Mouse (Mus musculus) neural tube, embryonic 14.5 days (tissue): ENCODE data around the gene Myl6. TPM values are rescaled to one million over a fixed set of nuclear protein-coding genes. Genes with fewer than 3 reads are reported as not detected.

Experiments
- ATAC-seq: fragments of 200-750 bp; cut with Nextera tagmentation; 2 replicates; pipeline ENCODE4 v1.8.0; 2017; ENCODE audit warnings: low read depth, mild to moderate bottlenecking, moderate TSS enrichment, moderate library complexity
- H3K27ac ChIP-seq: fragments of 300-500 bp; sonication (generic); 2 replicates; pipeline ENCODE4 v1.5.1; 2014; ENCODE audit warnings: low read depth, mild to moderate bottlenecking, control low read depth, low read length, moderate library complexity, mixed read lengths
- H3K27me3 ChIP-seq: fragments of 300-500 bp; sonication (generic); 2 replicates; pipeline ENCODE4 v1.6.1; 2014; ENCODE audit warnings: low read length; ENCODE audit not compliant: control insufficient read depth, insufficient read depth
- H3K36me3 ChIP-seq: fragments of 300-500 bp; sonication (generic); 2 replicates; pipeline ENCODE4 v1.6.1; 2014; ENCODE audit warnings: low read length, mixed read lengths; ENCODE audit not compliant: control insufficient read depth, insufficient read depth
- H3K4me1 ChIP-seq: fragments of 300-500 bp; sonication (generic); 2 replicates; pipeline ENCODE4 v1.6.1; 2014; ENCODE audit warnings: low read length; ENCODE audit not compliant: control insufficient read depth, insufficient read depth
- H3K4me2 ChIP-seq: fragments of 300-500 bp; sonication (generic); 2 replicates; pipeline ENCODE4 v1.6.1; 2014; ENCODE audit warnings: mild to moderate bottlenecking, low read depth, low read length, control low read depth
- H3K4me3 ChIP-seq: fragments of 300-500 bp; sonication (generic); 2 replicates; pipeline ENCODE4 v1.5.1; 2014; ENCODE audit warnings: low read depth, low read length, control low read depth, mixed read lengths
- H3K9ac ChIP-seq: fragments of 300-500 bp; sonication (generic); replicated peaks from 2 replicates; pipeline ENCODE4 v1.6.1; 2014; ENCODE audit warnings: low read depth, mild to moderate bottlenecking, control low read depth, low read length, mixed read lengths
- H3K9me3 ChIP-seq: fragments of 300-500 bp; sonication (generic); 2 replicates; pipeline ENCODE4 v1.6.1; 2016; ENCODE audit warnings: low read length; ENCODE audit not compliant: control insufficient read depth
- WGBS: fragments of 180-500 bp; shearing (Covaris S2); extraction: QIAGEN DNeasy Blood & Tissue Kit; methylation state at CpG from one replicate; pipeline ENCODE4 v1.1.7; 2014; 5-methylcytosine and 5-hydroxymethylcytosine counted together
- polyA plus RNA-seq: library from polyadenylated mRNA; unstranded; fragments of >200 nt; fragmentation: Nextera tagmentation; extraction: Ambion mirVana; gene quantifications from 2 replicates; pipeline ENCODE4 v1.2.1, GENCODE M21; 2014

Gene Myl6
- polyA plus RNA-seq, 1 experiment from 2014 or later, result 831 TPM

DNA sequence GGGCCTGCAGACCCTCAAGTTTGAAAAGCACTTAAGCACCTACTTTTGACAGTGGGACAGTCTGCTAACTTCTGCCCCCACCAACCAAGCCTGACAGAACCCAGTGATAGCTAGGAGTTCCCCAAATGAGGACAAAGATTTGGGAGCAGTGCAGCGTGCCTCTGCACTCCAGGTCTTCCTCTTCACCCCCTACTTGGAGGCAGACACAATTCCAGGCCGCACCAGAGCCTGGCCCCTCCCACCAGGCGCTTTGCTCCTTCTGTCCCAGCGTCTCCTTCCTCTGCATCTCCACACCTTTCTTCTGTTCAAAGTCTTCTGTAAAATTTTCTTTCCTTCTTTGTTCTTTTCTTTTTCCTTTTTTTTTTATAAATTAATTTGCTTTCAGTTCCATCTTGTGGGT, 4.2 kb downstream of the Myl6 start:
- WGBS, result 67% methylated on average over 4 of the region's 4 CpGs
- no peak for ATAC-seq
- H3K36me3 ChIP-seq, result peaks cover 64% of the 10 kb centered on the region
- H3K27me3 ChIP-seq, result no peaks in the 10 kb centered on the region
- no peaks in the 10 kb centered on the region for H3K9me3 ChIP-seq
- no peak overlapping the region for H3K4me2 ChIP-seq
- no peak overlapping the region for H3K27ac ChIP-seq
- 0 out of 2 replicates have a peak overlapping the region, but pooled peaks have one; percentile 8 for H3K9ac ChIP-seq
- H3K4me1 ChIP-seq, result peaks cover 19% of the 10 kb centered on the region
- no peak overlapping the region for H3K4me3 ChIP-seq

DNA sequence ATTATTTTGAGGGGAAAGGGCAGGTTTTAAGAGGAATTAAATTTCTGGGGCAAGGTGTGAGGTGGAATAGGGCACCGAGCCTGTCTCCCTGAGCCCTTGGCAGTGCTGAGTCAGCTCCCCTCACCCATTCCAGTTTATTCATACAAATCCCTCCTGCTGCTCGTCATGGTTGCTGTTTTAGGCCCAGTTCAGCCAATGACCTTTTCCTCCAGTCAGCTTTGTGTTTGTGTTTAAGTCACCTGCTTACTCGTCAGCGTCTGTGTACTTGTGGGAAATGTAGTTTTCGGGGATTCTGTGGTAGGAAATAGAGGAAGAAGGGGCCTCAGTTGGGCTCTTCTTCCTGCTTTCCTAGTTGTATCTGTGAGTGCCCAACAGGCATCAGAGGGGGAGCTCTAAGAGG, 4.6 kb downstream of the Myl6 start:
- no peaks in the 10 kb centered on the region for H3K27me3 ChIP-seq
- H3K9me3 ChIP-seq, result no peaks in the 10 kb centered on the region
- H3K4me1 ChIP-seq, result peaks cover 16% of the 10 kb centered on the region
- H3K9ac ChIP-seq, result no peak overlapping the region
- H3K27ac ChIP-seq, result no peak overlapping the region
- ATAC-seq, result no peak
- H3K36me3 ChIP-seq, result peaks cover 67% of the 10 kb centered on the region
- H3K4me2 ChIP-seq, result no peak overlapping the region
- no peak overlapping the region for H3K4me3 ChIP-seq
- 70% methylated on average over 5 of the region's 5 CpGs for WGBS

DNA sequence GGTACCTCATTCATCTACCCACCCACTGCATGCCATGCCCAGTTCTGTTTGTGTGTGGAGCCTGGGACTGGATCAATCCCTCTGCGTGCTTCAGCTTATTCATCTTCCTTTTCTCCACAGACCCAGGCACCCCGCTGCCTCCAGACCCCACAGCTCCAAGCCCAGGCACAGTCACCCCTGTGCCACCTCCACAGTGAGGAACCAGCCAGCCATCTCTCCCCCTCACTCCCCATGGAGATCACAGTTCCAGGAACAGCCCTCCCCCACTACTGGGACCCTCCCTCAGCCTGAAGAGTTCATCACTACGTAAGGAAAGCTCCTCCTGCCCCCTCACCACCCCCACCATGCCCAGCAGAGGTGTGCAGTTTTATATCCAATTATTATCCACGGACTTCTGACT, 5.2 kb downstream of the Myl6 start:
- no peak for ATAC-seq
- Histone ChIP-seq H3K4me1 (peaks cover 16% of the 10 kb centered on the region), H3K36me3 (peaks cover 73% of the 10 kb centered on the region), H3K27me3 (no peaks in the 10 kb centered on the region), H3K27ac (no peak overlapping the region), H3K9ac (no peak overlapping the region), H3K4me2 (no peak overlapping the region), H3K4me3 (no peak overlapping the region), H3K9me3 (no peaks in the 10 kb centered on the region)
- WGBS, result 87% methylated on average over 4 of the region's 4 CpGs

DNA sequence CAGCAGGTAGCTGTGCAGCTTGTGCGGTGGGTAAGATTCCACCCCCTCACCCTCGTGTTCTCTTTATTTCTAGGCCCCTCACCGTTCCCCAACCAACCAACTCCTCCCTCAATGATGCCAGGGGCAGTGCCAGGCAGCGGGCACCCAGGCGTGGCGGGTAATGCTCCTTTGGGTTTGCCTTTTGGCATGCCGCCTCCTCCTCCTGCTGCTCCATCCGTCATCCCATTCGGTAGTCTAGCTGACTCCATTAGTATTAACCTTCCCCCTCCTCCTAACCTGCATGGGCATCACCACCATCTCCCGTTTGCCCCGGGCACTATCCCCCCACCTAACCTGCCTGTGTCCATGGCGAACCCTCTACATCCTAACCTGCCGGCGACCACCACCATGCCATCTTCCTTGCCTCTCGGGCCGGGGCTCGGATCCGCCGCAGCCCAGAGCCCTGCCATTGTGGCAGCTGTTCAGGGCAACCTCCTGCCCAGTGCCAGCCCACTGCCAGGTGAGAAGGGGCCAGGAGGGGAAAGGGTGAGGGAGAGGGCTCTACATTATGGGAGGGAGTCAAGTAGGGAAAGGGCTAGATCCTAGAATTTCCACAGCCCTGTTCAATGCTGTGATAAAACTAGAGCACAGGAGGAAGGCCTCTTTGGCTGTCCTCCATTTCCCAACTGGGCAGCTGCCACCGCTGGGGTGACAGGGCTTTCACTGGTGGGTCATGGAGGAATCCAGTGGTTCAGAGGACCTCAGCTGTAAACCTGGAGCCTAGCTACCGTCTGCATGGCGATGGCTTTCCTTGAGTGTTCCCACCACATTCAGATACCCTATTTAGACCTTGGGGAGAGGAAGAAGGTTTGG, 5.9 kb downstream of the Myl6 start:
- no peaks in the 10 kb centered on the region for H3K9me3 ChIP-seq
- H3K4me2 ChIP-seq, result no peak overlapping the region
- no peak for ATAC-seq
- H3K27me3 ChIP-seq, result no peaks in the 10 kb centered on the region
- H3K27ac ChIP-seq, result no peak overlapping the region
- peaks cover 80% of the 10 kb centered on the region for H3K36me3 ChIP-seq
- H3K9ac ChIP-seq, result no peak overlapping the region
- peaks cover 16% of the 10 kb centered on the region for H3K4me1 ChIP-seq
- no peak overlapping the region for H3K4me3 ChIP-seq
- WGBS, result 89% methylated on average over 22 of the region's 22 CpGs

DNA sequence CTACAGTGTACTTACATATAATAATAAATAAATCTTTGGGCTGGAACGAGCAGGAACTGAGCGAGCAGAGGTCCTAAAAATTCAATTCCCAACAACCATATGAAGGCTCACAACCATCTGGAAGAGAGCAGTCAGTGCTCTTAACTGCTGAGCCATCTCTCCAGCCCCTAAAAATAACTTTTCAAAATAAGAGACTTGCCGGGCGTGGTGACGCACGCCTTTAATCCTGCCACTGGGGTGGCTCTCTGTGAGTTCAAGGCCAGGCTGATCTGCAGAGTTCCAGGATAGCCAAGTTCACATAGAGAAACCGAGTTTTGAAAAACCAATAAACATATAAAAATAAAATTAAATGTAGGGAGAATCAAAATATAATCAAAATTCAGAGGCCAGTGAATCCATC, 7.6 kb downstream of the Myl6 start:
- Histone ChIP-seq H3K4me3 (no peak overlapping the region), H3K27ac (no peak overlapping the region), H3K4me2 (no peak overlapping the region), H3K9me3 (no peaks in the 10 kb centered on the region), H3K4me1 (peaks cover 5% of the 10 kb centered on the region), H3K36me3 (peaks cover 94% of the 10 kb centered on the region), H3K9ac (no peak overlapping the region), H3K27me3 (no peaks in the 10 kb centered on the region)
- ATAC-seq, result no peak
- 93% methylated on average over 7 of the region's 7 CpGs for WGBS

DNA sequence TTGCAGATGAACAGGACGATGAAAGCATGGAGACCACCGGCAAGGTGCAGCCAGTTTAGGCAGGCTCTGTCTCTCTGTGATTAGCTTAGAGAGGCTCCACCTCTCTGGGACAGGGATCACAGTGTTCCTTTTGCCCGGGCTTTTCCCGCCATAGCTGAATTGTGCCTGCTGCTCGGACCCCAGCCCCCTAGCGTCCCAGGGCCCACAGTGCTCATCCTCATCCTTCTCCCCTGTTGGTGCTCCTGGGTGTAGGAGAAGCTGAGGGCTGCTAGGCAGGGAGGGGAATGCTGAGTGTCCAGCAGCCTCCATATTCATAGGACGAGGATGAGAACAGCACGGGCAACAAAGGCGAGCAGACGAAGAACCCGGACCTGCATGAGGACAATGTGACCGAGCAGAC, 19.6 kb downstream of the Myl6 start:
- 86% methylated on average over 12 of the region's 12 CpGs for WGBS

DNA sequence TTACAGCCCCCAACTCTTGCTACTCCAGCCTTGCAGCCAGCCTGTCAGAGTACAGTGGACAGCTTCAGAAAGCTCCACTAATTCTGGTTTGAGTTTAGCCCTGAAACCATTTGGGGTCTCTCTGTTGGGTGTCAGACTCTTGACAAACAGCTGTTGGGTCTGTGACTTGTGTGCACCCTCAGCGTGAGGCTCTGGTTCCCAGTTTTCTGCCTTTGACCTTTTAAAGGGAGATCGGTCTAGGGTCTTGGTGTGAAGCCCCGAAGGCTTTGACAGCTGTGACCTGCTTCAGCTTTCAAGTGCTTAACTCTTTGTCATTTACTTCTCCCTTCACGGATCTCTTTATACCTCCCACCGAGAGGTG, 33.7 kb downstream of the Myl6 start:
- peaks cover 8% of the 10 kb centered on the region for H3K4me1 ChIP-seq
- peak overlapping the region; percentile 81 for H3K4me2 ChIP-seq
- peak overlapping the region; percentile 96; the same call in 1 of the 2 replicates for H3K27ac ChIP-seq
- H3K4me3 ChIP-seq, result peak overlapping the region; percentile 56
- ATAC-seq, result no peak
- H3K9ac ChIP-seq, result peak overlapping the region; percentile 96
- under 1% methylated on average over 5 of the region's 5 CpGs for WGBS
- no peaks in the 10 kb centered on the region for H3K9me3 ChIP-seq
- peaks cover 31% of the 10 kb centered on the region for H3K36me3 ChIP-seq
- H3K27me3 ChIP-seq, result no peaks in the 10 kb centered on the region

More for the DNA sequence above, 19.6 kb downstream of the Myl6 start:
- peaks cover 81% of the 10 kb centered on the region for H3K36me3 ChIP-seq
- H3K4me2 ChIP-seq, result no peak overlapping the region
- no peak for ATAC-seq
- no peaks in the 10 kb centered on the region for H3K4me1 ChIP-seq
- H3K27me3 ChIP-seq, result no peaks in the 10 kb centered on the region
- no peaks in the 10 kb centered on the region for H3K9me3 ChIP-seq
- no peak overlapping the region for H3K4me3 ChIP-seq
- H3K27ac ChIP-seq, result no peak overlapping the region
- no peak overlapping the region for H3K9ac ChIP-seq

DNA sequence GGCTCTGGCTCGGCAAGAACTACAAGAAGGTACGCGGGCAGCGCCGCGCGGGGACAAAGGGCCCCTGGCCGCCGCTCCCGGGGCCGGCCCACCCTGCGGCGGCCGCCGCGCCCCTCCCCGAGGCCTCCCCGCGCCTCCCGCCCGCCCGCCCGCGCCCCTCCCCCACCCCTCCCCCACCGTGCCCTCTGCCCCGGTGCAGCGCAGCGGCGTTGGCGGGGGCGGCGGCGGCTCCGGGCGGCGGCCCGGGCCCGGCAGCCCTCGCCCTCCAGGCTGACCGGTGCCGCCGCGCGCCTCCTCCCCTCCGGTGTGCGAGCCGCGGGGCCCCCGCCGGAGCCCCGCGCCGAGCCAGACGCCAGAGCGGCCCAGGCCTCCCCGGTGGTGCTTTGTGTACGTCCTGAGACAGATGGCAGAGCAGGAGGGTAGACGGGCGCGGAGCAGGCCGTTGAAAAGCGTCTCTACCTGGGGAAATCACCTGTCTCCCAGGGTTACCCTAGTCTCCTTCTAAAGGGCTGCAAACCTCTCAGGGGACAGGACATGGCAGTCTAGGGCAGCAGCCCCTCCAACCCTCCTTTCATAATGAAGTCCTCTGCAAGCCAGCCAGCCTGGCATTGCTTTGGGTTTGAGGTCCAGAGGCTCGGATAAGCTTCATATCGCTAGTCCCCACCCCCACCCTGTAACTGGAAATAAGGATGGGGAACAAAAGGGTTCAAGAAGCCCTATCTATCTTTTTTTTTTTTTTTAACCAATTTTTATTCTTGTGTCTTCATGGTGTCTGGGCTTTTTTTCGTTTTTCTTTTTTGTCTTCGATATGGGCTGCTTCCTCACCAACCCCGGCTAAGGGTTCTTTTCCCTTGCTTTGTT, 34.3 kb downstream of the Myl6 start:
- ATAC-seq, result peak; percentile 56
- 1% methylated on average over 29 of the region's 67 CpGs for WGBS
- peaks cover 26% of the 10 kb centered on the region for H3K36me3 ChIP-seq
- peak overlapping the region; percentile 96 for H3K9ac ChIP-seq
- no peaks in the 10 kb centered on the region for H3K9me3 ChIP-seq
- no peaks in the 10 kb centered on the region for H3K27me3 ChIP-seq
- peaks cover 8% of the 10 kb centered on the region for H3K4me1 ChIP-seq
- peak overlapping the region; percentile 56 for H3K4me3 ChIP-seq
- peak overlapping the region; percentile 96 for H3K27ac ChIP-seq
- peak overlapping the region; percentile 81 for H3K4me2 ChIP-seq
